Mouse (Mus musculus) neural tube, embryonic 11.5 days (tissue): ENCODE results near the gene Crlf3. TPM values are rescaled to one million over a fixed set of nuclear protein-coding genes. Genes with fewer than 3 reads are reported as not detected.
A peak's percentile ranks its signal among the peaks of the same experiment; 100 is the strongest.

Experiments
- ATAC-seq: fragments of 200-750 bp; cut with Nextera tagmentation; 2 replicates; pipeline ENCODE4 v1.8.0; 2017; ENCODE audit warnings: moderate number of reproducible peaks, mild to moderate bottlenecking, moderate TSS enrichment, moderate library complexity; ENCODE audit not compliant: insufficient read depth, low FRiP score, low TSS enrichment
- DNase-seq: peaks from one replicate; pipeline ENCODE4 v3.0.0-alpha.2; 2015; ENCODE audit warnings: low spot score
- H3K27ac ChIP-seq: fragments of 300-500 bp; sonication (generic); 2 replicates; pipeline ENCODE4 v1.5.1; 2014; ENCODE audit warnings: low read depth, mild to moderate bottlenecking, low read length
- H3K27me3 ChIP-seq: fragments of 300-500 bp; sonication (generic); 2 replicates; pipeline ENCODE4 v1.6.1; 2014; ENCODE audit warnings: mild to moderate bottlenecking, low read length, mixed read lengths; ENCODE audit not compliant: control insufficient read depth, insufficient read depth
- H3K36me3 ChIP-seq: fragments of 300-500 bp; sonication (generic); 2 replicates; pipeline ENCODE4 v1.6.1; 2014; ENCODE audit warnings: mild to moderate bottlenecking, low read length, moderate library complexity, mixed read lengths; ENCODE audit not compliant: control insufficient read depth, insufficient read depth
- H3K4me1 ChIP-seq: fragments of 300-500 bp; sonication (generic); 2 replicates; pipeline ENCODE4 v1.6.1; 2014; ENCODE audit warnings: low read length, mixed read lengths; ENCODE audit not compliant: control insufficient read depth, insufficient read depth
- H3K4me2 ChIP-seq: fragments of 300-500 bp; sonication (generic); 2 replicates; pipeline ENCODE4 v1.6.1; 2014; ENCODE audit warnings: low read depth, mild to moderate bottlenecking, moderate library complexity
- H3K4me3 ChIP-seq: fragments of 300-500 bp; sonication (generic); 2 replicates; pipeline ENCODE4 v1.5.1; 2014; ENCODE audit warnings: low read depth, low read length
- H3K9ac ChIP-seq: fragments of 300-500 bp; sonication (generic); 2 replicates; pipeline ENCODE4 v1.6.1; 2014; ENCODE audit warnings: mild to moderate bottlenecking, low read length
- H3K9me3 ChIP-seq: fragments of 300-500 bp; sonication (generic); 2 replicates; pipeline ENCODE4 v1.6.1; 2016; ENCODE audit warnings: low read length; ENCODE audit not compliant: control insufficient read depth
- WGBS: fragments of 180-500 bp; shearing (Covaris S2); extraction: QIAGEN DNeasy Blood & Tissue Kit; methylation state at CpG from one replicate; pipeline ENCODE4 v1.1.7; 2014; 5-methylcytosine and 5-hydroxymethylcytosine counted together
- polyA plus RNA-seq: library from polyadenylated mRNA; unstranded; fragments of >200 nt; fragmentation: Nextera tagmentation; extraction: Ambion mirVana; gene quantifications from 2 replicates; pipeline ENCODE4 v1.2.1, GENCODE M21; 2014

Crlf3 gene
- polyA plus RNA-seq, 1 experiment from 2014 or later, result 34.6 TPM

DNA sequence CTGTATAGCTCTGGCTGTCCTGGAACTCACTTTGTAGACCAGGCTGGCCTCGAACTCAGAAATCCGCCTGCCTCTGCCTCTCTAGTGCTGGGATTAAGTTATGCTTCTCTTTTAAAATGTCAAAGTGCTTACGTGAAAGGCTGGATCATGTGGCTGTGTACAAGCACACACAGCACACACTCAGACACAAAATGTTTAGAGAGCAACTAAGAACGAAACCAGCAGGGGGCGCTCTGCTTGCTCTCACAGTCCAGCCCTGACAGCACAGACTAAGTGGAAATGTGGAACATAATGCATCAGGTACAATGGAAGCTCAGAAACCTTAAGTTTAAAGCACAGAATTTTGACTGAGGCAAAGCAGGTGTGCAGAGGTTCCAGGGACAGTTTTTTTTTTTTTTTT lies 6.1 kb upstream of the Crlf3 start:
- Histone ChIP-seq H3K4me1 (no peaks in the 10 kb centered on the region), H3K4me2 (no peak overlapping the region), H3K9me3 (no peaks in the 10 kb centered on the region), H3K27me3 (no peaks in the 10 kb centered on the region), H3K4me3 (no peak overlapping the region), H3K36me3 (no peaks in the 10 kb centered on the region), H3K9ac (no peak overlapping the region), H3K27ac (no peak overlapping the region)
- ATAC-seq (0 out of 2 replicates have a peak, but pooled peaks have one; percentile 61), DNase-seq (peak; percentile 80)
- WGBS, result 6% methylated on average over 4 of the region's 5 CpGs

DNA sequence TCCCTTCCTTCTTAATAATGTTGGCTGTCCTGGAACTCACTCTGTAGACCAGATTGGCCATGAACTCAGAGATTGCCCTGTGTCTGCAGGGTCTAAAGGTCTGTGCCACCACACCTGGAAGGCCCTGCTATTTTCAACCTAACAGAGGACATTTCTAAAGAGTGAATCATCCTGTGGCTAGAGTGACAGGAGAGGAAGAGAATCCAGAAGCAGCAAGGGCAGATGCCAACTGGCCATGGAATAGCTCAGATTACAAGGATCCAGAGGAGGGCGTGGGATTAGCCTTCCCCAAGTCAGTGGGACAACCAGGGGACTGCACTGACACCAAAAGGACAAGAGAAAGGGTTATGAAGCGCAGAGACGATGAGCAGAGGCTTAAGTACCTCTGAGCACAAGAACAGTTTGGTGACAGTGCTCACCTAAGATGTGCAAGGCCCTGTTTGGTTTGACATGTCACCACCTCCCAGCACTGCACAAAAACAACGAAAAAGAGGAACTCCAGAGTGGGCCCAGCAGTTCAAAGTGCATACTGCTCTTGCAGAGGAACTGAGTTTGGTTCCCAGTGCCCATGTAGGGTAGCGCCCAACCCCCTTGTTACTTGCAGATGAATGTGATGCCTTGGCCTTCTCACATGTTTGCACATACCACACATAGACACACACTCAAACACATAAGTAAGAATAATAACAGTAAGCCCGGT lies 4.7 kb upstream of the Crlf3 start:
- 77% methylated on average over 6 of the region's 6 CpGs for WGBS

DNA sequence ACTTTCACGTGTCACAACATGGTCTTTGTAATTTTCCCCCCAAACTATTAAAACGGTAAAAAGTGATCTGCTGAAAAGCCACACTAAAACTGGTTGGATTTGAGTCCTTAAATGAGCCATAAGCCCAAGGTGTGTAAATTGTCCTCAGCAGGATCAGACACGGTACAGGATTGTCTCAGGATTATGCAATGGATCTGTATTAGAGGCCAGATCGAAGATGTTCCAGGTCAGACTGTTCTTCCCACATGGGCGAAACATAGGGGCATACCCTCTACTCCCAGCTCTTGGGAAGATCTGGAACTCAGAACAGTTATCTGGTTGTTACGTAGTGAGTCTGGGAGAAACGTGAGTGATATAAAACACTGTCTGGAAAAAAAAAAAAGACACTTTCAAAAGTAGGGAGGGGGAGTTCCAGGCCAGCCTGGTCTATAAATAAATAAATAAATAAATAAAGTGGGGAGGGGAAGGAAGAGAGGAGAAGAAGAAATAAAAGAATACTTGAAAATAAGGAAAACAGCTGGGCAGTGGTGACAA lies 1.1 kb upstream of the Crlf3 start:
- WGBS, result 85% methylated on average over 7 of the region's 7 CpGs
- H3K27ac ChIP-seq, result no peak overlapping the region

More for the DNA sequence above, 4.7 kb upstream of the Crlf3 start:
- Histone ChIP-seq H3K4me1 (no peaks in the 10 kb centered on the region), H3K4me3 (no peak overlapping the region), H3K9ac (no peak overlapping the region), H3K27me3 (no peaks in the 10 kb centered on the region), H3K4me2 (no peak overlapping the region), H3K27ac (no peak overlapping the region), H3K9me3 (no peaks in the 10 kb centered on the region), H3K36me3 (no peaks in the 10 kb centered on the region)
- ATAC-seq, result no peak
- no peak for DNase-seq

DNA sequence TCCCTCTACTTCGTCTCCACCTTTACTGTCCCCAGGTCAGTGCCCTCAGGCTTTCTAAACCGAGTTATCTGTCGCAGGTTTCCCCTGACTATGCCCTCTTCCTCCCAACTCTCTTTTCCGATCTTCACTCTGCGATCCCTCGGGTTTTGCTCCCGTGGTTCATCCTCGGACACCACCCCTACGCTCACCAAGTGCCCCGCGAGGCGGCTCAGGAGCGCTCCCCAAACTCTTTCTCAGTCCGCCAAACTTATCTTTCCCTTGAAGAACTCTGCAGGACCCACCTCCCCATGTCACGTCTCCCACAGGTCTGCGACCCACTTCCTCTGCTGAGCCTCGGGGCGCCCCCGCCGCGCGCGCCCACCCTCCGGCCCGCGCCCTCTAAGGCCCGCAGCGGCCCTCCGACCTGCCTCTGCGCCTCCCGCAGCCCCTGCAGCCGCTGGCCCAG lies 388 bp downstream of the Crlf3 start:
- H3K4me3 ChIP-seq, result peak overlapping the region; percentile 86
- ATAC-seq (no peak; the same call in 1 of the 2 replicates), DNase-seq (peak; percentile 46)
- H3K4me2 ChIP-seq, result peak overlapping the region; percentile 77
- H3K27ac ChIP-seq, result peak overlapping the region; percentile 87
- peak overlapping the region; percentile 98 for H3K9ac ChIP-seq
- WGBS, result under 1% methylated on average over 30 of the region's 32 CpGs
- no peaks in the 10 kb centered on the region for H3K27me3 ChIP-seq
- no peaks in the 10 kb centered on the region for H3K9me3 ChIP-seq
- no peaks in the 10 kb centered on the region for H3K36me3 ChIP-seq
- peaks cover 5% of the 10 kb centered on the region; the same call in 1 of the 2 replicates for H3K4me1 ChIP-seq

More for the DNA sequence above, 1.1 kb upstream of the Crlf3 start:
- Histone ChIP-seq H3K4me1 (peaks cover 5% of the 10 kb centered on the region; the same call in 1 of the 2 replicates), H3K9ac (no peak overlapping the region), H3K9me3 (no peaks in the 10 kb centered on the region), H3K4me2 (no peak overlapping the region), H3K27me3 (no peaks in the 10 kb centered on the region), H3K36me3 (no peaks in the 10 kb centered on the region), H3K4me3 (no peak overlapping the region)
- DNase-seq (no peak), ATAC-seq (no peak)

DNA sequence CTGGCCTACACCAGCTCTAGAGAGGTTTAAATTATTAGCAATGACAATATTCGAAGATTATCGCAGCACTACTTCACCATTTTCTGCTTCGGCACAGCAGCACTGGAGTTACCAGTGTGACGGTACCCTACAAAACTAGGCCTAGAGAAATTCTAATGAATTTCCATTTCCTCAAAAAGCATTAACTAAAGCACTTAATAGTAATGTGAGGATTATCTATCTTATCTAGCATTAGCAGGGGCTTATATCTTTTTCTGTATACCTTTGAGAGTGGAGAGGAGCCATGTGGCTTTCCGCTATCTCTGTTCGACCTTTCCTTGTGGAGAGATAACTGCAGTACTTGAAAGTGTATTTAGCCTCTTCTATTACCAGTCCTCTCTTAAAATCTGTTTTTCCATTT lies 1.0 kb downstream of the Crlf3 start:
- Histone ChIP-seq H3K27me3 (no peaks in the 10 kb centered on the region), H3K36me3 (no peaks in the 10 kb centered on the region), H3K9me3 (no peaks in the 10 kb centered on the region), H3K9ac (peak overlapping the region; percentile 98), H3K4me1 (peaks cover 5% of the 10 kb centered on the region; the same call in 1 of the 2 replicates), H3K4me2 (peak overlapping the region; percentile 77), H3K4me3 (peak overlapping the region; percentile 86), H3K27ac (no peak overlapping the region)
- ATAC-seq (no peak), DNase-seq (no peak)
- 68% methylated on average over 6 of the region's 6 CpGs for WGBS

DNA sequence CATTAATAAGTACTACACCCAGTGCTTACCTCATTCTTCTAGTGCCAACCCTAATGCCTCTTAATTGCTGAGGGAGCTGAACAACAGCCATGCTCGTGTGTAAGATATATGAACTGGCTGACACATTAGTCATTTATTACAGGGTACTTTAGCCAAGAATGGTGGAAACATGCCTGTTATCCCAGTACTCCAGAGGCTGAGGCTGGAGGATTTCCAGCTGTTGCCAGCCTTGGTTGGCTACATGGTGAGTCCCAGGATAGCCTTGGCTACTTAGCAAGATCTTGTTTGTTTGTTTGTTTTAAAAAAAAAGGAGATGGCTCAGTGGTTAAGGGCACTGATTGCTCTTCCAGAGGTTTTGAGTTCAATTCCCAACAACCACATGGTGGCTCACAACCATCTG lies 2.0 kb downstream of the Crlf3 start:
- Histone ChIP-seq H3K9ac (no peak overlapping the region), H3K27ac (no peak overlapping the region), H3K4me3 (no peak overlapping the region), H3K36me3 (no peaks in the 10 kb centered on the region), H3K9me3 (no peaks in the 10 kb centered on the region), H3K4me2 (no peak overlapping the region), H3K4me1 (peaks cover 5% of the 10 kb centered on the region; the same call in 1 of the 2 replicates), H3K27me3 (no peaks in the 10 kb centered on the region)
- 35% methylated on average over 1 of the region's 1 CpGs for WGBS
- no peak for ATAC-seq
- no peak for DNase-seq

DNA sequence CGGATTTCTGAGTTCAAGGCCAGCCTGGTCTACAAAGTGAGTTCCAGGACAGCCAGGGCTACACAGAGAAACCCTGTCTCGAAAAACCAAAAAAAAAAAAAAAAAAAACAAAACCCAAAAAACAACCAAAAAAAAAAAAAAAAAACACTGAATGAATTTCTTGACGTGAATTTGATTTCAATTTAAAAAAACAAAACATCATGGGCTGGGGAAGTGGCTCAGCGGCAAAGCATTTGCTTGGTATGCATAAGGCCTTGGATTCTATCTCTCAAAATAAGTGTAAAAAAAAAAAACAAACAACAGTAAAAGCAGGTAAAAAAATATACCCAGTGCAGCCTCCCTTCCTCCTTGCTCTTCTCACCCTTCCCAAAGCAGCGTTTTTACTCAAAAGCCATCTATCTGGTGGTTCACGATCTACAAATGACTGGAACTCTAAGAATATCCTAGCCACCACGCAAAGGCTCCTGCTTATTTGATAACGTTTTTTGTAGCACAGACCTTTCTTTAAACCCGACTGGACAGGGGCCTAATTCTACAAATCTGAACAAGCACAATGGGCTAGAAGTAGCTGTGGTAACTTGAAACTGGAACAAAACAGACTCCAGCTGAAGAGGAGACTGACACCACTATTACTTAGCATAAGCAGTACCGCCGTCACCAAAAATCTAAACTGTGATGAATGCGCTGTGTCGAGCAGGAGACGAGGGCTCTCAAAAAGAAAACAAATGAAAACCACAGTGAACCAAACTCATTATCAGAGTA lies 2.8 kb downstream of the Crlf3 start:
- H3K4me2 ChIP-seq, result no peak overlapping the region
- H3K36me3 ChIP-seq, result no peaks in the 10 kb centered on the region
- H3K27ac ChIP-seq, result no peak overlapping the region
- DNase-seq (no peak), ATAC-seq (no peak)
- H3K27me3 ChIP-seq, result no peaks in the 10 kb centered on the region
- H3K9me3 ChIP-seq, result no peaks in the 10 kb centered on the region
- WGBS, result 85% methylated on average over 13 of the region's 14 CpGs
- H3K4me1 ChIP-seq, result peaks cover 5% of the 10 kb centered on the region; the same call in 1 of the 2 replicates
- H3K9ac ChIP-seq, result no peak overlapping the region
- H3K4me3 ChIP-seq, result no peak overlapping the region

DNA sequence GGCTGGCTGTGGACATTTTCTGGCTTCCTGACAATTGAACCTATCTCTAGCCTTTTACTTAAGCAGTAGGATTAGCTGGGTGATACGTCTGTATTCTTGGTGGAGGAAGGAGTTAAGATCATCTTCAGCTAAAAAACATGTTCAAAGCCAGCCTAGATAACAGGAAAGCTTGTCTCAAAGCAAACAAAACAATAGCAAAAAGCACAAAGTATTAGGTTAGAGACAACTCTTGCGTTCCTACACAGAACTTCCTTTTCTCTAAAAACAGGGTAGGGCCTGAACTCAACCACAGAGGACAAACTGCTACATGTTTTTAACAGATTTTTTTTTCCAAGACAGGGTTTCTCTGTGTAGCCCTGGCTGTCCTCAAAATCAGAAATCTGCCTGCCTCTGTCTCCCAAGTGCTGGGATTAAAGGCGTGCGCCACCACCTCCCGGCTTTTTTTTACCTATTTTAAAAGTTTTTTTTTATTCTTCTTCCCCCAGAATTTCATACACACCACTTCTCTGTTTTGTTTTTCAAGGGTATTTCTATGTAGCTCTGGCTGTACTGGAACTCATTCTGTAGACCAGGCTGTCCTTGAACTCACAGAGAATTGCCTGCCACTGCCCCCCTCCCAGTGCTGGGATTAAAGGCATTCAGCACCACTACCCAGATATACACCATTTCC lies 5.0 kb downstream of the Crlf3 start:
- no peak overlapping the region for H3K27ac ChIP-seq

More for the DNA sequence above, 5.0 kb downstream of the Crlf3 start:
- Histone ChIP-seq H3K9me3 (no peaks in the 10 kb centered on the region), H3K4me1 (peaks cover 5% of the 10 kb centered on the region; the same call in 1 of the 2 replicates), H3K4me2 (no peak overlapping the region), H3K36me3 (no peaks in the 10 kb centered on the region), H3K9ac (no peak overlapping the region), H3K4me3 (no peak overlapping the region), H3K27me3 (no peaks in the 10 kb centered on the region)
- ATAC-seq (no peak), DNase-seq (no peak)
- 98% methylated on average over 5 of the region's 5 CpGs for WGBS
